Mouse (Mus musculus) kidney, adult 9 months (tissue): ENCODE data around the gene Phf12.

Experiments used
- DNase-seq: peaks from one replicate; pipeline ENCODE4 v3.0.0; 2022

Gene Phf12

GRCm38 (mm10) chr11:77973520-77973919, 9.0 kb upstream of the Phf12 start:
- no peak for DNase-seq

- DNase-seq = no peak
Measured at GRCm38 (mm10) chr11:77974325-77974724, 8.2 kb upstream of the Phf12 start.

GRCm38 (mm10) chr11:77975873-77976272, 6.7 kb upstream of the Phf12 start:
- DNase-seq = no peak

DNA sequence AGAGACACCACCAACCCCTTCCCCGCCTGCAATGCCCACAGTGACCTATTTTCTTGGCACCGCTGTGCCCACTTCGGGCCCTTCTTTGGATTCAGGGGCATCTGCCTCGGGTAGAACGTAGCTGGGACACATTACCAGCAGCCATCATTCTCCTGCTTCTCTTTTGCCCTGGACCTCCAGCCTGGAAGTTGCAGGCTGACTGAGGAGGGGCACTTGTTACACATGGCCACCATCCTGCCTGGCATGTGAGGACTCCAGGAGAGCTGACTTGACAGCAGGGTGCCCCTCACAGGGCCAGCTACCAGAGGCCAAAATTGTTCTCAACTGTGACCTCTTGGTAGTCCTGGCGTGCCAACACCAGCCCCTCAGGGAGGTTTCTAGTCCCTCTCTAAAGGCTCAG, 4.4 kb upstream of the Phf12 start:
- DNase-seq = no peak

DNA sequence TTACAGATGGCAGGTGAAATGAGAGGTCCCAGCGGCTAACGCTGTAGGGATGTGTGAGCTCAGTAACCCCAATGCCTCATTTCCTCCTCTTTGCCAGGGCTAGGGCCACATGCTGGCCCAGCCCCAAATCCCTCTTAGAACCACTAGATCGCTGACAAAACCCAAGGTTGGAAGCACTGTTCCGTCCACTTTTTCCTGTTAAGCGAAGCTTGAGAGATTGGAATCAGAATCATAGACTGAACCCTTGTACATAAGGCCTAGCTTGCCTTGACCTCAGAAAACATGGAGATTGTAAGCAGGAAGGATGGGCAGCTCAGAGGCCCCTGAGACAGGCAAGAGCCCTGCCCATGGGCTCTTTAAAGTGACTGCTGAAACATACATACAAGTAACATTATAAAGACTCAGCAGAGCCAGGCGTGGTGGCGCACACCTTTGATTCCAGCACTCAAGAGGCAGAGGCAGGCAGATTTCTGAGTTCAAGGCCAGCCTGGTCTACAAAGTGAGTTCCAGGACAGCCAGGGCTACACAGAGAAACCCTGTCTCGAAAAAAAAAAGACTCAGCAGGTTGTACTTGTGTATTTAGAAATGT, 3.2 kb upstream of the Phf12 start:
- peak; percentile 27 for DNase-seq

GRCm38 (mm10) chr11:77980281-77981204, 2.0 kb upstream of the Phf12 start:
- DNase-seq = peak; percentile 81

- DNase-seq = peak; percentile 99
Measured at GRCm38 (mm10) chr11:77981609-77982440, 729 bp upstream of the Phf12 start.

GRCm38 (mm10) chr11:77983191-77983936, 810 bp downstream of the Phf12 start:
- DNase-seq = peak; percentile 63

DNA sequence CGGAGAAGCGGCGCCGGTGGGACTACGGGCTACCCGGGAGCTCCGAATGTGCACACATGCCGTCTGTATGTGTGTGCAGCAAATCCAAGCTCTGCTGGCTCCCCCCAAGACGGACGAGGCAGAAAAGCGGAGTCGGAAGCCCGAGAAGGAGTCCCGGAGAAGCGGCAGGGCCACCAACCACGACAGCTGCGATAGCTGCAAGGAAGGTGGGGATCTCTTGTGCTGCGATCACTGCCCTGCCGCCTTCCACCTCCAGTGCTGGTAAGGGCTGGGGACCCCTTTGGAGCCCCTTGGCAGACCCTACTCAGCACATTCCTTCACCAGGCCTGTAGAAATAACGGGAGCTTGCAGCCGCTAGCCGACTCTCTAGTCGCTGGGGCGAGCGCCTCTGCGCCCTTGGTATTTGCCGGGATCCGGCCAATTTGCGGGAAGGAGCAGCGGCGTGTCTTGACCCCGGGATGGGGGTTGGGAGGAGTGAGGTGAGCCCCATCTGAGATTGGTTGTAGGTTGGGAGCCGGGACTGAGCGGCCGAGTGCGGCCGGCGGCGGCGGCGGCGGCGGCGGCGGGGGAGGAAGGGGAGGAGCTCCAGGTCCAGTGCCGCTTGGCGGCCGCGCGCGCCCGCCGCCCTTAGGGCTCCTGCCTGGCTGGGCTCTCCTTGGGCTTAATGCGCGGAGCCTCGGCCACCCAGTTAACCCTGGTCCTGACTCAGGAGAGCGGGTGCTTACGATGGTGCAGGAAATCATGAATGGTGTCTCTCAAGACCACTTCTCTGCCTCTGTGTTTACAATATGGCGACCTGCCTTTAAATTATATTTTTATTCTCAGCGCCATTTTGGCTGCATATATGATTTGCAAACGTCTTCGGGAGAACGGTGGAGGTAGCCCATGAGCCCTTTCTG, 1.6 kb downstream of the Phf12 start:
- DNase-seq = peak; percentile 65

DNA sequence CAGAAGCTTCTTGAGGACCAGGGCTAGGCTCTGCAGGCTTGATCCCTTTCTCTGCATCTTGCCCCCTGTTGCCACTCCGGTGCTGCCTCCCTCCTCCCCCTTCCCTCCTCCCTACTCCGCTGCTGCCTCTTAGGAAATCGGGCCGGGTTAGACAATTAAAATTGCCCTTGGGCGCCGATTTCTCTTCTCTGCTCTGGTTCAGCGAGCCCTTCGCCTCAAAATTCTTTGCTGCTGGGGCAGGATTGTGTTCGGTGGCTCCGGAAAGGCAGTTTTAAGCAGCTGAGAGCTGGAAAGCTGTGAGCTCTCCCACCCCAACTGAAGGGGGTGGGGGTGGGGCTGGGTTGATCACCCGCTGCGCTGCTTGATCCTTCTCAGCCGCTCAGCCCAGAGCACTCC, 2.3 kb downstream of the Phf12 start:
- peak; percentile 65 for DNase-seq

DNA sequence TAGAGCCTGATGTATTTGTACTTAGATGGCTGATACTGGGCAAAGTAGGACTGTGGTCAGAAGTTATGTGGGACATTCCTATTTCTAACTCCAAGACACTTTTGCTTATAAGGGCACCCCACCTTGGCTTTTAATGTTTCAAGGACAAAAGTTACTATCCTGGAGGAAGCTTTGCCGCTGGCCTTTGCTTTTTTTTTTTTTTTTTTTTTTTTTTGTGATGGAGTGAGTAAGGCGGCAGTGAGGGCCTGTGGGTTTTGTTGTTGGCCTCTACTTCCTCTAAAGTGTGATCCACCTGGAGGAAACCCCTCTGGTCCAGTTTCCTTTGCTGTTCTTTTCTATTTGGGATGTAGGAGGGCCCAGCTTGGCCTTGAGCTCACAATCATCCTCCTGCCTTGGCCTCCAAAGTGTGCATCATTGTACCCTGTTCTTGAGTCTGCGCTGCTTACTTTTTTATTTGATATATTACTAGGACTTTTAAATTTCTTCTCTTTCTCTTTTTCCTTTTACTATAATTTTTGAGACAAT, 3.0 kb downstream of the Phf12 start:
- no peak for DNase-seq

GRCm38 (mm10) chr11:77989071-77989690, 6.6 kb downstream of the Phf12 start:
- no peak for DNase-seq

GRCm38 (mm10) chr11:77995556-77995955, 13.0 kb downstream of the Phf12 start:
- peak; percentile 22 for DNase-seq

DNA sequence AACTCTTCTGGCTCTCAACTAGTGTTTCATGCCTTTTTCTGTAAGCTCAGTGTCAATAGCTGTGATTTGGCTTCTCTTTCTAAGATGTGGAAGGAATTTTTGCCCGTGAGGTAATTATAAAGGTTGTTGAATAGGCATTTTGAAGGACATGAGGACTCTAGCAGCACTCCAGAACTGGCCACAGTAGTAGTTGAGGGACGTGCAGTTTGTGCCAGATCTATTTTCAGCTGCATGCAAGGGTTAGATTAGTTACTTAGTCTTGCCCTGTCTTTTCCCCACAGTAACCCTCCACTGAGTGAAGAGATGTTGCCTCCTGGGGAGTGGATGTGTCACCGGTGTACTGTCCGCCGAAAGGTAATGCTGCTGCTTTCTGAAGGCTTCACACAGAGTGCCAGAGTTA, 23.9 kb downstream of the Phf12 start:
- DNase-seq = no peak

DNA sequence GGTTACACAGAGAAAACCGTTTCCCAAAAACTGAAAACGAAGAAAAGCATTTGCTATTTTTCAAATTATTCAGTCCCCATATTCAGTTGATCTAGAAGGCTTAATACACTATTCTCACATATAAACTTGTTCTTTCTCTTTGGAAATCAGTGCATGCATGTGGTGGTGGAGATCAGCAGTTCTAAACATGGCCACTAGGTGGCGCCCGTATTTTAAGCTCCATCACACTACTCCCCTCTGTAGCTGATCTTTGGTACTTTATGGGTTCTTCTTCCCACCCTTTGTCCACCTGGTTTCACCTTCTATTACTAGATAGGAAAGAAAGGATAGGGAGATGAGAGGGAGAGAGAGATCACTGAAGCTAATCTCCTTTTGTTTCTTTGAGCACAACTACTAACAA, 37.1 kb downstream of the Phf12 start:
- DNase-seq = peak; percentile 74

GRCm38 (mm10) chr11:78023607-78024006, 41.1 kb downstream of the Phf12 start:
- peak; percentile 33 for DNase-seq

- DNase-seq = no peak
Measured at GRCm38 (mm10) chr11:78029240-78029639, 46.7 kb downstream of the Phf12 start.

DNA sequence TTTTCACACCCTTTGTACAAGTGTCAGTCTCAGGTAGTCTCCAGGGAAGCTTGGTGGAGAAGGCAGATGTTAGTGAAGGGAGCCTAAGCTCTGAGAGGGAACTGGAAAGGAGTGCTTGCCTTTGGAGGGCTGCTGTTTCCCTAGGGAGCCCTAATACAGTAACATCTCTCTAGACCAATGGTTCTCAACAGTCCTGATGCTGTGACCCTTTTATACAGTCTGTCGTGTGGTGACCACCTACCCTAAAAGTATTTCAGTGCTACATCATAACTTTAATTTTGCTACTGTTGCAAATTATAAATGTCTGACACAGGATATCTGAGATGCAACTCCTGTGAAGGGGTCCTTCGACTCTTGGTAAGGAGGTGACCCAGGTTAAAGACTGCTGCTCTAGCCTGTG, 48.0 kb downstream of the Phf12 start:
- DNase-seq = no peak

- no peak for DNase-seq
Measured at GRCm38 (mm10) chr11:78031389-78031788, 48.8 kb downstream of the Phf12 start.

- DNase-seq = peak; percentile 96
Measured at GRCm38 (mm10) chr11:78031947-78032808, 49.6 kb downstream of the Phf12 start, which contains the start of gene Dhrs13. Gene Dhrs13 (plus strand): TSS chr11:78032280.
